Mouse (Mus musculus) heart, postnatal 36 days (tissue): ENCODE data around the gene Eya3. TPM values are rescaled to one million over a fixed set of nuclear protein-coding genes. Genes with fewer than 3 reads are reported as not detected.
"Not testable (repeated sequence)": the region's sequence is repeated elsewhere in the genome, so short reads cannot be mapped to it uniquely, and the experiment has no call there.

Experiments
- DNase-seq, 2 experiments: peaks; one replicate each; pipeline ENCODE4 v3.0.0; 2021 to 2022
- intact Hi-C: fragments of 180-260 bp; cut with DNase I; formaldehyde crosslinking; loops from one replicate; pipeline ENCODE4 v1.15.1; 2025
- total RNA-seq, 2 experiments: library from RNA; stranded (reverse); gene quantifications; 2 replicates each; pipeline ENCODE4 v1.2.3; 2021

The Eya3 gene
- total RNA-seq, 2 experiments from 2014 or later = 28.2 to 35.0 TPM

GRCm38 (mm10) chr4:132735389-132735788 is 96.6 kb downstream of the Eya3 start:
- intact Hi-C loops = no loop called here
- no peak for DNase-seq

DNA sequence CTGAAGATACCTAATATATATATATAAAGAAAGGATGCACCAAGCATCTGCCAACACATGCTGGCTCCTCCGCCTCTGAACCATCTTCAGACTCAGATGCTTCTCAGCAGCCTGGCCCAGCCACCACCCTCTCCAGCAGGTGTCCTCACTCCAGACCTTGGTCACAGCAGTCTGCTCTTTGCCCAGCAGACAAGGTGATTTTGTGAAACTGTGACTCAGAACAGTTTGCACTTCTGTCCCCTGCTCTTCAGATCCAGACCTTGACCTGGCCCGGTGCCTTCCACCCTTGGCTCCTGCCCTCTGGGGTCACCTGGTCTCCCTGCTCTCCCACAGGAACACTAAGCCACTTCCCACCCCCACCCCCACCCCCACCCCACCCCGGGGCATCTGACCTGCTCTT is 97.1 kb downstream of the Eya3 start:
- no peak for DNase-seq
- intact Hi-C loops = no loop called here

- intact Hi-C loops, DNase-seq: not testable (repeated sequence)
Measured at GRCm38 (mm10) chr4:132737154-132737553, 98.4 kb downstream of the Eya3 start.

DNA sequence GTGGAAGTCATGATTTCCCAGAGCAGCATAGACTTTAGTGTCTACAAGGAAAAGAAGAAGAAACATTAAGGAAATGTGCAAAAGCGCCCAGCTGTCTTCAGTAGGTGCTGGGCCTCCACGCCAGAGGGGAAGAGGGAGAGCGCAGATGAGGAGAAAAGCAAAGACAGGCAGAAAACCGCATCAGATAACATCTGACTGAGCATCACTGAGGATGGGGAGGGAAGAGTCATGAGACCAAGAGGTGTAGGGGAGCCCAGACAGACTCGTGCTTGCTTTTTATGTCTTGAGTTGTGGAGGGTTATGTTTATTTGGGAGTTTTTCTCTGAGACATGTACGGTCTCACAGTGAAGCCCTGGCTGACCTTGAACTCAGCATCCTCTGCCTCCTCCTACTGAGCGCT is 102.7 kb downstream of the Eya3 start:
- DNase-seq = no peak
- intact Hi-C loops = no loop called here

DNA sequence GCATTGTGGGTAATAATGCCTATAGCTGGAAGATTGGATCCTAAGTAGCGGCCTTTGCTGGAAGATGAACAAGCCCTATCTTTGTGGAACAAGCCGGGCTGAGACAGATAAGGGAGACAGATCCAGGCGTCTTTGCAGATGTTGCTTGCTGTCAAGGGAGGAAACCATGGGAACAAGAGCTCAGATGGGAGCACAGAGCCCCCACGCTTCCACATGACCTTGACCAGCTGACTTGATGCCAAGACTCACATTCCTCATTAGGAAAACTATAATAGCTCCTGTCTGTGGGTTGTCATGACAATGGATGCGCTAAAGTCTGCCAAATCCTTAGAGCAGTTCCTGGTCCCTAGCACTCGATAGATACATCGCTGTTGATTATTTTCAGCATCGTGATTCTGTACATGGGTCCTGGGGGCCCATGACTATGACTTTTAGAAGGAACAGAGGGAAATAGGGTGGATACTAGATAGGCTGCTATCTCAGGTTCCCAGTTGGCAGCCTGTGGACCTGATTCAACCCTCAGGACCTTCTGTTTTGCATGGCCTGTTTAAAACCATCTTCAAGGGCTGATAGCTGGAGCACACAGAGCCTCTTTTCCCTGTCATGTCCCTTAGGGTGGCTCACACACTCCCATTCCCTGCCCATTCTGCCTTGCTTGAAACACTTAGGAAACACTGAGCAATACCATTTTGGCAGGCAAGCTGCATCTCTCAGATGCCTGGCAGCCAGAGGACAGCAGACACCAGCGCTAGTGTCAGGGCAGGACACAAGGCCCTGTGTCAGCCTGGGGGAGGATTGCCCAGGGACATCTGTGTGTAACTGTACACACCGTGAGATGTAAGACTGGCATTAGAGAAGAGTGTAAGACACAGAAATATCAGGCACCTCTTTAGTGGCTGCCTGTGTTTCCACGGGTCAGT is 105.5 kb downstream of the Eya3 start:
- intact Hi-C loops = no loop called here
- no peak for DNase-seq

- intact Hi-C loops = no loop called here
- DNase-seq = no peak
Measured at GRCm38 (mm10) chr4:132746911-132747517, 108.2 kb downstream of the Eya3 start.

GRCm38 (mm10) chr4:132747664-132748259 is 109.0 kb downstream of the Eya3 start:
- intact Hi-C loops = no loop called here

GRCm38 (mm10) chr4:132748778-132749177 is 110.0 kb downstream of the Eya3 start:
- intact Hi-C loops = no loop called here

More at GRCm38 (mm10) chr4:132747664-132748259, 109.0 kb downstream of the Eya3 start:
- peak; percentile 52 to 58 for DNase-seq

DNA sequence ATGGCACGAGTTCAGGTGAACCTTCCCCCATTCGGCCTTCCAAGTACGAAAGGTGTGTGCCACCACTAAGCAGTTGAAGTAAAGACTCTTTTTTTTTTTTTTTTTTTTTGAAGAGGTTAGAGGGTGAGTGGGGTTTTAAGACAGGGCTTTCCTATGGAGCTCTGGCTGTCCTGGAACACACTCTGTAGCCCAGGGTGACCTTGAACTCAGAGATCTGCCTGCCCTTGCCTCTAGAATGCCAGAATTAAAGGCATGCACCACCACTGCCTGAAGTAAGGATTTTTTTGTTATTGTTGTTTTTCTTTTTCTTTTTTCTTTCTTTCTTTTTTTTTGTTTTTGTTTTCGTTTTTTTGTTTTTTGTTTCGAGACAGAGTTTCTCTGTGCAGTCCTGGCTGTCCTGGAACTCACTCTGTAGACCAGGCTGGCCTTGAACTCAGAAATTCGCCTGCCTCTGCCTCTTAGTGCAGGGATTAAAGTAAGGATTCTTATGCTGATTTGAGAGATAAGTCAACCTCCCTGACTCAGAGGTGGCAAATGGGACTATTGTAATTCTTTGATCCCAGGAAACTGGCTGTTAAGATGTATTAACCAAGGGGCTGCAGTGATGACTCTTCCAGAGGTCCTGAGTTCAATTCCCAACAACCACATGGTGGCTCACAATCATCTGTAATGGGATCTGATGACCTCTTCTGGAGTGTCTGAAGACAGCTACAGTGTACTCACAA is 110.6 kb downstream of the Eya3 start:
- no peak for DNase-seq
- intact Hi-C loops = no loop called here

More at GRCm38 (mm10) chr4:132748778-132749177, 110.0 kb downstream of the Eya3 start:
- DNase-seq = no peak

DNA sequence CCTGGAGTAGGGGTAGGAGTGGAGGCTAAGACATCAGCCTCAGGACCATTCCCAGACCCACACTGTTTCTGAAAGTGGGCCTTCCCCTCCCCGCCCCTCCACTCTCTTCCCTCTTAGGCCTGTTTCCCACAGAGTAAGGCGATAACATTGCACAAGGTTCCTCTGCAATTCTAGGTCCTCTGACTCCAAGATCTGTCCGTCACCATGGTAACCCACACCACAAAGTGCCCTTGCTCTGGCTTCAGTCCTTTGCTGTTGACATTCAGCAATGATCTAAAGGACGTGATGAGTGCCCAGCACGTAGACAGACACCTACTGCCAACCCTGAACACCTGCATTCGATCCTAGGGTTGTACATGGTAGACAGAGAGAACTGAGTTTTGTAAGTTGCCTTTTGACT is 114.2 kb downstream of the Eya3 start:
- intact Hi-C loops = no loop called here
- DNase-seq = no peak

GRCm38 (mm10) chr4:132756974-132757373 is 118.2 kb downstream of the Eya3 start, which contains the start of gene Smpdl3b:
Gene Smpdl3b, minus strand, starts transcription at chr4:132757252.
- DNase-seq = peak; percentile 73 to 76
- intact Hi-C loops = no loop called here

- intact Hi-C loops = no loop called here
- no peak for DNase-seq
Measured at GRCm38 (mm10) chr4:132757633-132758351, 119.0 kb downstream of the Eya3 start.

DNA sequence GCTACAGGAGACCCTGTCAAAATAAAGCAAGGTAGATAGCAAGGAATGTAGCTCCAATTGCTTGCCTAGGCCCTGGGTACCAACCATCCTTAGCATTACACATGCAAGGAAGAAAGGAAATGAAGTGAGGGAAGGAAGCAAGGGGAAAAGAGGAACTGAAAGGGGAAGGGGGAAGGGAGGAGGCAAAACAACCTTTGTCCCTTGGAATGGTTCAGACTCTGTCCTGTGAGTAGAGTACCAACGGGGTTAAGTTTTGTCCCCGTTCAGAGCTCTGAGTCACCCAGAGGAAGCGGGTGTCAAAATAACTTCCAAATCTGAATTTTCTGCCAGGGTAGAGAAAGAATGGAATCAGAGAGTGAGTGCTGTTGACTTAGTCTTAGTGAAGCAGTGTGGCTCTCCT is 121.5 kb downstream of the Eya3 start:
- intact Hi-C loops = no loop called here

DNA sequence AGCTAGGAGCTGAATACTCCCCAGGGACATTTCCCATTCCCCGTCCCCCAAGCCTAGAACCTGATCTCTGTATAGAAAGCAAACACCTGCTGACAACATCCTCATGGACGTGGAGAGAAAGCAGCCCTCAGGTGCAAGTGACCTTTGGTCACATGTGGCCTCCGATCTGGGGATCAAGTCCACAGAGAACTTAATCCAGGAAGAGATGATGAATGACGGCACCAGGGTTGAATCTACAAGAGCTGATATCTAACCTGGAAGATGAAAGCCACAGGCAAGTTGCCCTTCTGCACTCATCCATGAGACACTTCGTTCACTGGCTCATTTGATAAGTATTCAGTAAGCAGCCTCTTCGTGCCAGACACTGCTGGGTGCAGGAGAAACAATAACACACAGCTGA is 123.8 kb downstream of the Eya3 start:
- DNase-seq = no peak
- intact Hi-C loops = no loop called here

More for the DNA sequence above, 121.5 kb downstream of the Eya3 start:
- DNase-seq = no peak

- intact Hi-C loops, DNase-seq: not testable (repeated sequence)
Measured at GRCm38 (mm10) chr4:132763125-132763524, 124.3 kb downstream of the Eya3 start.

DNA sequence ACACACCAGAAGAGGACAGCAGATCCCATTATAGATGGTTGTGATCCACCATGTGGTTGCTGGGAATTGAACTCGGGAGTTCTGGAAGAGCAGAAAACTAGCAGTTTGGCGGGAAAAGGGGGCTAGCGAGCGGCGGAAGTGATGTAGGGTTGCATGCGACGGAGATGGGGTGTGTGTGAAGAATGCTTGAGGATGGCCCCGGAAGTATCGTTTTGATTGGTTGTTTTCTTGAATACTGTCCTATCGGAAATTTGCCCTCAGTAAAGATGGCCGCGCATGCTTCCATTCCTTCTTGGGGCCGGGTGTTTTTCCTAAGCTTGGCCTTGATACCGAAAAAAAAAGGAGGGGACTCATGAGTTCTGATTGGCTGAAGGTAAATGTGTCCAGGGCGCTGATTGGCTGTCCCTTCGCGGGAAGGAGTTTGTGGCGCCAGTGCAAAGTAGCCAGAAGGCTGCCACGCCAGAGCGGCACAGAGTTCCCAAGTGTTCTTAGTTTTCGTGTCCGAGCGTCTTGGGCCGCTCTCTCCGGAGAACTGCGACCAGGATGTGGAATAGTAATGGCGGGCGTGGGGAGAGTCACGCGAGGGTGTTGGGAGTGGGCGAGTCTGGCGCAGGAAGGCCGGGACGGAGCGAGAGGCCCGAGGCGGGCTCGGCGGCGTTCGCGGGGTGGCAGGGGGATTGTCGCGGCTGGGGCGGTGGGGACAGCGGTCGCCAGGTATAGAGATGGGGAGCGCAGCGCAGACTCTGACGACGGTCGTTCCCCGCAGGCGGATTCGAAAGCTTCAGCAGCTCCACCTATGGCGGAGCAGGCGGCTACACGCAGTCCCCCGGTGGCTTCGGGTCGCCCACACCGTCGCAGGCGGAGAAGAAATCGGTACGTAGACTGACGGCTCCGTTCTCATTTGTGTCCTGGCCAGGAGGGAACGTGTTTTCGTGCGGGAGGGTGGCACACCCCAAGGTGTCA is 129.4 kb downstream of the Eya3 start, which contains the start of gene Rpa2:
Gene Rpa2, plus strand, starts transcription at position 419 of the 963 bp plus-strand sequence.
- intact Hi-C loops = loop anchor here (2.0 kb wide), 1 partner anchor 35 kb away; the partner anchor contains the start of gene Xkr8

DNA sequence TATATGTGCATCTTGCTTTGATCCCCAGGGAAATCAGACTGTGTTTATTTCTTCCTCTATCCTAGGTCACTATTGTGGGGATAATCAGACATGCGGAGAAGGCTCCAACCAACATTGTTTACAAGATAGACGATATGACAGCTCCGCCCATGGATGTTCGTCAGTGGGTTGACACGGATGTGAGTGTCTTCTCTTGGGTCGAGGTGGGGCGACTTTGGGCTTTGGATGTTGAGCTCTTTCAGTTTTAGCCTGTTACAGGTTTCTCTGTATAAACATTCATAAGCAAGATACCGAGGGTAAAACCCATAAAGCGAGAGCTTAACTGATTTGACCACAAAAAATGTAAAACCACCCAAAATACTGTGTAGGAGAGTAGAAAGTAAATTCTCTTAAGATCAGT is 133.0 kb downstream of the Eya3 start:
- no peak for DNase-seq
- intact Hi-C loops = no loop called here

More for the DNA sequence above, 129.4 kb downstream of the Eya3 start, which contains the start of gene Rpa2:
- peak; percentile 98 to 99 for DNase-seq
